Mouse (Mus musculus): Measurements from ENCODE around the gene Mef2a.
"Not testable (repeated sequence)": the region's sequence is repeated elsewhere in the genome, so short reads cannot be mapped to it uniquely, and the experiment has no call there.

Mef2a gene

DNA sequence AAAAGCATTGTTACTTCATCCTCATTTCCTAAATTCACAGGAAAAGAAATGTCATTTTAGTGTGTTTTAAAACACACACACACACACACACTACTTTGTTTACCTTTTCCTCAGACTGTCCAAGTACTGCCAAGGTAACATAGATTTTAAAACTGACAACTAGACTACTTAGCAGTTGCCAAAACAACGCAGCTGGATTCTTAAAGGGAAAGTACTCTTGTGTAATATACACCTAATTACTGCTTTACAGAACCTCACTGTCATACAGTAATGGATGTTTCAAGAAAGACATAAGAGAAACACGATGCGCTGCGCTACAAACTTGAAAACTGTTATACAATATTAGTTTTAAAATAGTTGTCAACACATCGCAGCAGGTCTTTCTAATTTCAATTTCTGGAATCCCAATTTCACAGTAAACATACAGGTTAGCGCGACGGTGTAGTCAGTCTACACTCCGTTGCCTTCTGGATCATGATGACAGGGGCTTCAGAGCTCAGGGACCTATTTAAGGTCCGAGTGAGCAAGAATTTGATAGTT, 1.2 kb downstream of the Mef2a start:
- no peak for DNase-seq (ENCODE audit: low spot score)

- DNase-seq (ENCODE audit: low spot score) = no peak
These were observed 3.0 kb downstream of the Mef2a start for GRCm38 (mm10) chr7:67369645-67370044.

- no peak for DNase-seq (ENCODE audit: low spot score)
These were observed 4.3 kb downstream of the Mef2a start for GRCm38 (mm10) chr7:67368394-67368793.

GRCm38 (mm10) chr7:67360588-67360987, 12.1 kb downstream of the Mef2a start:
- no peak for DNase-seq (ENCODE audit: low spot score)

DNA sequence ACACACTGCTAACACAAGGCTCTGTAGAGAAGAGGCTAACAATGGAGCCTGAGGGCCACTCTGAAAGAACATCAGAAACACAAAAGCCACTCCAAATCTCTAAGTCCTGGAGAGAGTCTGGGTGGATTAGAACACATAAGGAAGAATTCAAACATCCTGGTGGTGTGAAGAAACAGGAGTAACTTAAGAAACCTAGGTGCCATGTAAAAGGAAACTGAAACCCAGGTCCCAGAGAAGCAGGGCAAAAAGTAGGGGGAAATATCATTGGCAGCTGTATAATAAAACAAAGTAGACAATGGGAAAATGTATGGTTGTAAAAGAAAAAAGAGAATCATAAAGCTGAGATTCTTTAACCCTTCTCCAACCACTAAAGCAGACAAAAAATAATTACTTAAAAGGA, 12.8 kb downstream of the Mef2a start:
- no peak for DNase-seq (ENCODE audit: low spot score)

DNA sequence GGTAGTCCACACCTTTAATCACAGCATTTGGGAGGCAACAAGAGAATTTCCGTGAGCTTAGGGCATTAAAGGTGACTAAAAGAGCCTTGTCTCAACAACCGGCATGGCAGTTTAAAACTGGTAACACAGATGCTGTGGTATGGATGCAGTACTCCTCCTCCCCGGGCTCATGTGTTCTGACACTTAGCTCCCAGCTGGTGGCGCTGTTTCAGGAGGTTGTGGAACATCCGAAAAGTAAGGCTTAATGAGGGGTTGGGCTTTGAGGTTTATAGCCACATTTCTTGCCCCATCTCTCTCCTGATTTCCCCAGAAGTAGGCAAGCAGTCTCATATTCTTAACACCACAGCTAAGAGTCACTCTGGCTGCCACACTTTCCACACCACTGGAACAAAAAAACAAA, 16.8 kb downstream of the Mef2a start:
- DNase-seq (ENCODE audit: low spot score) = no peak

DNA sequence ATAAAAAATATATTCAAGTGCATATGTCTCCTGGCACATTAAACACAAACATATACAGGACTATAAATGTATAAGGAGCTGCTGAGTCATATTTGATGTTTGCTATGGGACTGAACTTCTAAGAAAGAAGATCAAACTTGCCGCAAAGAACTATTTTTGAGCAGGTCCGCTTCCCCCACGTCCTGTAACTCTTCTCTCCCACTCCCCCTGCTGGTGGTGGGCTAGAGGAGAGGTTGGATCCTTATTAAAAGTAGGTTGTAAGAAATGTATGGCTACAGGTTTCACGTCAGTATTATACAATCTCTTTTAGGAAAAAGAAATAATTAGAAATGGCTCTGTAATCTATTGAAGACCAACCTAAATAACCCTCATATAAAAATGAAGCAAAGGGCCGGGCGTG, 19.0 kb downstream of the Mef2a start:
- no peak for DNase-seq (ENCODE audit: low spot score)

DNA sequence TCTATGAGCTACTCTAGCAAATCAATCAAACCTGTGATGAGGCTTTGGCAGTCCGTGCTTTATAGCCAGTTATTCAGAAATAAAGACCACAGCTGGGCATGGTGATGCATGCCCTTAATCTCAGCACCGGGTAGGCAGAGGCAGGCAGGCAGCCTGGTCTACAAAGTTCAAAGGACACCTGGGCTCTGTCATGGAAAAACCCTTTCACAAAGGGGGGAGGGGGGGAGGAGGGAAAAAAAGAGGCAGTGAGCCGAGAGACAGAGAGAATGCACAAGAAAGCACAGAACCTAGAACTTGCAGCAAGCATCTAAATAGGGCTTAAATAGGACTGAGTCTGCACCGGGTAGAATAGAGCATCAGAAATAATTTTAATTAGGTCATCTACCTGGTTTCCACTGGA, 19.7 kb downstream of the Mef2a start:
- no peak for DNase-seq (ENCODE audit: low spot score)

GRCm38 (mm10) chr7:67344443-67344842, 28.2 kb downstream of the Mef2a start:
- DNase-seq (ENCODE audit: low spot score) = no peak

GRCm38 (mm10) chr7:67342067-67342625, 30.5 kb downstream of the Mef2a start:
- DNase-seq (ENCODE audit: low spot score) = no peak

GRCm38 (mm10) chr7:67320359-67320758, 52.3 kb downstream of the Mef2a start:
- no peak for DNase-seq (ENCODE audit: low spot score)

- DNase-seq (ENCODE audit: low spot score) = no peak
These were observed 54.0 kb downstream of the Mef2a start for GRCm38 (mm10) chr7:67318697-67319096.

DNA sequence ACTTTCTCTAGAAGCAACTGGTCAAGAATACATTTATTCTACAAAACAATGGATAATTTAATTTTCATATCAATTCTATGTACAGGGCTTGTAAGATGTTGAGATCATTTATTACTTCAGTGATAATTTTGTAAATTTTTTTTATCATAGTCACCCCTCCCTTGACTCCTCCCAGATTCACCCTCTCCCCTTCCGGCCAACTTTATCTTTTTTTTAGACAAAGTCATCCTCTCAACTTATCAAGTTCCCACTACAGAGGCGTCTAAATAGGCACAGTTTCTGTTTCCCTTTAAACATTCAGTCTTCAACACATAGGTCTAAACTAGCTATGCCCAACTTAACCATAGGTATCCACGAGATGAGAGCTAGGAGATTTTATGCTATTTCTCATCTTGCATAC, 59.5 kb downstream of the Mef2a start:
- DNase-seq (ENCODE audit: low spot score) = no peak

DNA sequence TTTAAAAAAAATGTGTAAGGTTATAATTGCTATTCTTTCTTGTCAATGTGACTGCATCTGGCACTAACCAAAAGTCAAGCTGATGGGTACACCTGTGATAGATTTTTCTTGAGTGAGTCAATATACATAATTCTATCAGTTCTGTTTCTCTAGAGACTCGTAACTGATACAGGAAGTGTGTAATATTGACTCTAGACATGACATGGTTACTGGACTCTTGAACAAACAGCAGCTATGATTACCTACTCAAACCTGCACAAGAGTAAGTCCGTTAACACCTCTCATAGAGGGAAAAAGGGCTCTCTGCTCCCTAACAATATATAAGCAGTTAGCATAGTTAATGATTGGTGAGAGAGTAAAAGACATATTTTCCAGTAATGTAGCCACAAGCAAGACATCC, 62.5 kb downstream of the Mef2a start:
- DNase-seq (ENCODE audit: low spot score) = no peak

DNA sequence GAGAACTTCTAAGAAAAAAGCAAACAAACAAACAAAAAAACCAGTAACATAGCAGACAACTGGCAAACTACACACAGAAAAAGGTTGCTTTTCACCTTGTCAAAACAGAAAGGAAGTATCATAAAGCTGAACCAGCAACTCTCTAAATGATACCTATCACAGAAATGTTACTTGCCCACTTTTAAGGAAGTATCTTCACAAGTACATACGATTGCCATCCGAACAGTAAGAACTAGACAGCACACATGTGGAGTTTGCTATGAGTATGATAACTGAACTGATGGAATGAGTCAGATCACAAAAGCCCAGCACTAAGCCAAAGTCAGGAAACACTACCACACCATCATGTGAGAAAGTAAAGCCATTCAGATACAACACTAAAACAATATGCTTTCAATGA, 64.6 kb downstream of the Mef2a start:
- no peak for DNase-seq (ENCODE audit: low spot score)

DNA sequence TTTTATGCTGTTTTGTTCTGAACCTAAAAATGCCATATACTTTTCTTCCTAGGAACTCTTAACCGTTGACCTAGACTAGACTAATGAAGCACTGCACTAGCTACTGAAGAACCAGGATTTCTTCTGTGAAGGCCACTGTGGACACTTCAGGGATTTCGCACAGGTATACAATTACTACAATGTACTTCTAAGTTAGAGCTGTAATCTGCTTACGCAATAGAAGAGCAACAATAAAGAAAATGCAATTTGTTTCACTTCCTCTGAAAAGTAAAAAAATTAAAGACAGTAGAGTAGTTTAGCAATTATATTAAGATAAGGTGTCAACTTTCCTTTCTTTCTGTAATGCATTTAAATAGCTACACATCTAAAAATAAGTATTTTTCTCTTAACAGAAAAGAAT, 65.6 kb downstream of the Mef2a start:
- DNase-seq (ENCODE audit: low spot score) = no peak

DNA sequence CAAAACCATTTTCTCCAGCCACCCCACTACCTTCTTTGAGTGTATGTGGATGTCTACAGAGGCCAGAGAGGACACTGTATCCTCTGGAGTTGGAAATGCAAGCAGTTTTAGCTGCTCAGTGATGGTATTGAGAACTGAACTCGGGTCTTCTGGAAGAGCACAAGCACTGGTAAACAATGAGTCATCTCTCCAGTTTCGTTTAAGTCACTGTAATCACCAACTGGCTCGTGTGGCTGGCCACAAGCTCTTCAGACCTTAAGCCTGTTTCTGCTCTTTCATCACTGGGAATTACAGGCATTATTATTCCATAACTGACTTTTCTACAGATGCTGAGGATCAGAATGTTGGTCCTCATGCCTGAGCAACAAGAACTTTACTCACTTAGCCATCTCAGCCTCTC, 67.7 kb downstream of the Mef2a start:
- no peak for DNase-seq (ENCODE audit: low spot score)

DNA sequence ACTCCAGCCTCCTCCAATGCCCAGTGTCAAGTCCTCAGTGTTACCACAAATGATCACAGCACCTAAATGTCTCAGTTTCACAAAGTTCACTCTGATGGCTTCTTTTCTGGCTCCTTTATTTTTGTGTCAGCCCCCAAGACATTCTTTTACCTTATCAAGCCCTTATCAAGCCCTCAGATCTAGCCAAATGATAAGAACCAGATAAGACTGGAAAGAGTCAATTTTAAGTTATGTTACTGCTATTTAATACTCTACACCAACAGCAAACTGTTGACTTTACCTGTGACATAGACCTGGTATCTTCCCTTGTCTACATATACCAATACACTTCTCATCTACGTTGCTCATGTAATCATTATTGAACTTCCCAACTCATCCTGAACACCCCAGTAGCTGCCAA, 76.2 kb downstream of the Mef2a start:
- DNase-seq (ENCODE audit: low spot score) = no peak

DNA sequence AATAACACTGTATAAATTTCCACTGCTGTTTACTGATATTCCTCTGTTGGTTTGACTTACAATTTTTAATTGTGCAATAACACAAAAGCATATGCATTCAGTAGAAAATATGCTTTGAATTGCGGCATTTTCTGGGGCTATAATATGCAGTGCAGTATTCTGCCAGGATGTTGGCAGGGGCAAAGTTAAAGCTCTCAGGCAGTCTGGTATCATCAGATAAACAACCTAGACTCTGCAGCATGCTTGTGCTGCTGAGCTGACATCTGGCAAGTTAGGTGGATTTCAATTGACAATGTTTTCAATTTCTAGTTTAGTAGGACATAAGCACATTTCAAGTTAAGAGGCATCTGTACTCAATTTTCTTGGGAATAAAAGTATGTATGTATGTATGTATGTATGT, 81.3 kb downstream of the Mef2a start:
- no peak for DNase-seq (ENCODE audit: low spot score)

DNA sequence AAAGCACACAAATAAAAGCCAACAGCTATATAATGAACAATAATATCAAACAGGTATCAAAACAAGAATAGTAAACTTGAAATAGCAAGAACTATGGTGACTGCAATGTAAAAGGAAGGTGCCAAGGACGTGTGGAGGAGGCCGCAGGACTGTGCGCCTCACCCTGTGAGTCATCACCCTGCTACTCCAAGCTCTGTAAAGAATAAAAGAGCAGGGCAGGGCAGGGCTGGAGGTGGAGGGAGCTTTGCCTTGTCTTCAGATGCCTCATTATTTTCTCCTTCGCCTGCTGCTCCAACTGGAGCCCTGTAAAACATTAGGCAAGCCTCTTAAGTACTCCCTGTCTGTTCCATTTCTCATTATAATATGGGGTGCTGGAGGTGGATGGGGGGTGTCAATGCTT, 85.2 kb downstream of the Mef2a start:
- peak; percentile 37 for DNase-seq (ENCODE audit: low spot score)

DNA sequence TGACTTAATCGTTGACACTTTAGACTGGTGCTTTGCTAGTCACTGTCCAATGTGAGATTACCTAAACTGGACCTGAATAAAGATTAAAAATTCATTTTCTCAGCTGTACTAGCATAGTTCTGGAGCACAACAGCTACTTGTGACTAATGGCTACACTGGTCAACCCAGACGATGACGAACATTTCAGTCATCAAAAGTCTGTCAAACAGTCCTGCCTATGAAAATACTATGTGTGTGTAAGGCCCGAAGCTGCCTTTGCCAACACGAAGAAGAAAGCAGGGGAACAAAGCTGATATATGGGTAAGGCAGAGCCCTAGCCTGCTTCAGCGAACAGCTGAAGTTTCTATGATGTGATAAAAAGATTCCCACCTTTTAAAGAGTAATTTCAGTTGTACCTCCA, 89.1 kb downstream of the Mef2a start:
- no peak for DNase-seq (ENCODE audit: low spot score)

DNA sequence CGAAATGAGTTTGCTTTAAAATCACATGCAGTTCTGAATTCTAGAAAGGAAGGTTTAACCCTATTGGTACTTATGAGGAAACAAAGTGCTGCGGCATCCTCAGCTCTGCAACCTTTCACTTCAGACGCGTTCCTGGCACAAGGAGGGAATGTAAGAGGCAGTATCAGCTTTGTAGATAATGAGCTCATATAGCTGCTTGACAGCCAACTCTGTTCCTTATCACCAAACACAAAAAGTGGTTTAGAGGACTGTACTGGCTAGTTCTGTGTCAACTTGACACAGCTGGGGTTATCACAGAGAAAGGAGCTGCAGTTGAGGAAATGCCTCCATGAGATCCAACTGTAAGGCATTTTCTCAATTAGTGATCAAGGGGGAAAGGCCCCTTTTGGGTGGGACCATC, 102.2 kb downstream of the Mef2a start:
- not testable (repeated sequence) for DNase-seq (ENCODE audit: low spot score)

DNA sequence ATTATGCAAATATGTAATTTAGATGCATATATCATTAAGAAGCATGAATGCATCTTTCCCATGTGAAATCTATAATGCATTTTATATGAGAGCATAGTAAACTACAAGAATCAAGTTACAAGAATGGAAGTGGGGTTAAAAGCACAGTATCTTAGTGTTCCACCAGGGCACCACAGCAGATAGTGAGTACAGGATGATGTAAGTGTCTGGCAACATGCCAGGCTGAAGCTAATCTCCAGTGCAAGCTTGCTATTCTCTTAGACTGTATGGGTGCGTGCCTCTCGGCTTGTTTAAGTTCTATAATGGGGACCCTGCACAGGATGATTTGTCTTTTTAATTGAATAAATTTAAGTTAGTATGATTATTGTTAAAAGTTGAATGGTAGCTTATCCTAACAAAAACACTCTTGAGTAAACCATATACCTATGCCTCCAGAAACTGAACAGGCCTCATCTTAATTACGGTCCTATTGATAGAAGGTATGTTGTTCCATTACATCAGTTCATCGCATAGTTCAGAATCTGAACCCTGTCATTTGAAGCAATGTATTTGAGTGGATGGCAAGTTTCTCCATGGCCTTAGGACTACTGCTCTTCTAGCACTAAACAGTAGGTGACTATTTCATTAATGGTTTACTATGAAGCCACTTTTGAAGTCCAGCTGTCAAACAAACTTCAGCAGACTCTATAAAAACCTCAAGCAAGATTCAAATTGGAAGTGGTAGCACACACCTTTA, 112.7 kb downstream of the Mef2a start:
- no peak for DNase-seq (ENCODE audit: low spot score)

DNA sequence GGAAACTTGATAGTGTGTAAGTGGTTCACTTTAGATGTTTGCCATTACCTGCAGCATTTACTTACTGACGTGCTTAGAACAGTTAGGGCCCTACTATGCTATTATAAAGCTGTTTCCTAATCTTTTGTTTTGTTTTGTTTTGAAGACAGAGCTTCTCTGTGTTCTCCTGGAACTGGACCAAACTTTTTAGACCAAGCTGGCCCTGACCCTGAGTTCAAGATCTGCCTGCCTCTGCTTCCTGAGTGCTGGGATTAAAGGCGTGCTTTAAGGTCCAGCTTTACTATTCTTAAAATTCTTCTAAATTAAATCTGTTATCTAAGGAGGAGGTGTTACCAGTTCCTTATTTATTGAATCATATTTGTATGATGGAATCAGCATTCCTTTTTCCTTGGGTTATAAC, 126.6 kb downstream of the Mef2a start:
- DNase-seq (ENCODE audit: low spot score) = no peak

Data from left cerebral cortex, adult 11 months (tissue).